Mouse (Mus musculus) bone marrow, adult 2 months (tissue): ENCODE measurements around the gene Itgal. TPM values are rescaled to one million over a fixed set of nuclear protein-coding genes. Genes with fewer than 3 reads are reported as not detected.
"Not testable (repeated sequence)": the region's sequence is repeated elsewhere in the genome, so short reads cannot be mapped to it uniquely, and the experiment has no call there.

ENCODE experiments used
- H3K27ac ChIP-seq: fragments of 200-500 bp; 2 replicates; pipeline ENCODE4 v1.5.1; 2012; ENCODE audit warnings: low read depth, mild to moderate bottlenecking, control low read depth, inconsistent platforms, low read length; ENCODE audit not compliant: control insufficient read depth, poor library complexity, insufficient read depth
- H3K4me1 ChIP-seq: fragments of 200-500 bp; 2 replicates; pipeline ENCODE4 v1.6.1; 2011; ENCODE audit warnings: low read length; ENCODE audit not compliant: control insufficient read depth, insufficient read depth
- H3K4me3 ChIP-seq: fragments of 200-500 bp; replicated peaks from 2 replicates; pipeline ENCODE3; 2011; ENCODE audit warnings: mild to moderate bottlenecking, low read depth, low read length, control low read depth; ENCODE audit not compliant: control insufficient read depth
- CTCF ChIP-seq: fragments of 200-500 bp; IDR thresholded peaks from 2 replicates; pipeline ENCODE4 v1.5.1; 2011; ENCODE audit warnings: low read length, control low read depth; ENCODE audit not compliant: control insufficient read depth, insufficient read depth
- POLR2A ChIP-seq: fragments of 200-500 bp; IDR thresholded peaks from 2 replicates; pipeline ENCODE4 v1.6.1; 2011; ENCODE audit warnings: low read depth, mild to moderate bottlenecking, control low read depth, low read length, borderline replicate concordance; ENCODE audit not compliant: control insufficient read depth
- whole genome bisulfite sequencing: fragments of 180-500 bp; shearing (Covaris S2); methylation state at CpG from one replicate; pipeline ENCODE4 v1.1.7; 2018; 5-methylcytosine and 5-hydroxymethylcytosine counted together
- polyA plus RNA-seq: library from polyadenylated mRNA; stranded (reverse); fragments of >200 nt; gene quantifications from 2 replicates; pipeline ENCODE4 v1.2.4, GENCODE M21; 2011; ENCODE audit warnings: low replicate concordance; ENCODE audit not compliant: missing spikeins, insufficient read depth, insufficient read length

The Itgal gene
- polyA plus RNA-seq, 1 experiment: 51.9 TPM

- Histone ChIP-seq H3K4me3 (no peak overlapping the region), H3K4me1 (no peaks in the 10 kb centered on the region), H3K27ac (no peak overlapping the region)
- 92% methylated on average over 3 of the region's 3 CpGs for WGBS
- TF ChIP-seq POLR2A (no peak), CTCF (no peak)
Observed at GRCm38 (mm10) chr7:127366249-127366648, 70.2 kb downstream of the Itgal start.

- Histone ChIP-seq H3K4me1 (no peaks in the 10 kb centered on the region; the same call in 1 of the 2 replicates), H3K4me3 (no peak overlapping the region), H3K27ac (no peak overlapping the region)
- WGBS: 50% methylated on average over 2 of the region's 2 CpGs
- no peak for TF ChIP-seq CTCF
- TF ChIP-seq POLR2A: no peak
Observed at GRCm38 (mm10) chr7:127371213-127371612, 75.2 kb downstream of the Itgal start.

GRCm38 (mm10) chr7:127371870-127372269 is 75.8 kb downstream of the Itgal start:
- not testable (repeated sequence) for H3K27ac ChIP-seq, H3K4me3 ChIP-seq, H3K4me1 ChIP-seq
- WGBS: 87% methylated on average over 3 of the region's 3 CpGs

- peak within 1 kb of the TSS; percentile 96 for H3K4me3 ChIP-seq
- H3K4me1 ChIP-seq: not testable (repeated sequence)
- TF ChIP-seq CTCF: peak; percentile 68
- peak within 1 kb of the TSS; percentile 28 for H3K27ac ChIP-seq
- under 1% methylated on average over 49 of the region's 49 CpGs for whole genome bisulfite sequencing
Observed at GRCm38 (mm10) chr7:127375271-127376245, 79.5 kb downstream of the Itgal start, which contains the start of gene Zfp747. Gene Zfp747, minus strand, starts transcription at chr7:127376050.

GRCm38 (mm10) chr7:127378310-127378921 is 82.4 kb downstream of the Itgal start:
- TF ChIP-seq CTCF: no peak
- no peak for TF ChIP-seq POLR2A
- no peaks in the 10 kb centered on the region; the same call in 1 of the 2 replicates for H3K4me1 ChIP-seq
- H3K4me3 ChIP-seq: no peak overlapping the region
- 40% methylated on average over 6 of the region's 6 CpGs for WGBS
- H3K27ac ChIP-seq: no peak overlapping the region

Other genes starting within 250 kb of the Itgal start
- gene Zg16, start 208.9 kb upstream of the Itgal start, polyA plus RNA-seq: 3.1 TPM in 1 of 2 replicates, not detected in the other
- 13.6 and 36.8 TPM in 2 replicates for gene AI467606, start 204.9 kb upstream of the Itgal start, polyA plus RNA-seq
- 1.4 and 10.6 TPM in 2 replicates for gene Qprt, start 174.0 kb upstream of the Itgal start, polyA plus RNA-seq
- 29.7 and 49.2 TPM in 2 replicates for gene Spn, start 158.4 kb upstream of the Itgal start, polyA plus RNA-seq
- gene Cd2bp2, start 100.2 kb upstream of the Itgal start, polyA plus RNA-seq: 46.6 and 64.1 TPM in 2 replicates
- 53.6 and 84.9 TPM in 2 replicates for gene Tbc1d10b, start 87.8 kb upstream of the Itgal start, polyA plus RNA-seq
- gene Mylpf, start 87.4 kb upstream of the Itgal start, polyA plus RNA-seq: 32.2 and 126 TPM in 2 replicates
- gene Zfp553, start 63.2 kb upstream of the Itgal start, polyA plus RNA-seq: 2.6 and 6.6 TPM in 2 replicates
- gene Sept1, start 63.1 kb upstream of the Itgal start, polyA plus RNA-seq: 76.8 and 153 TPM in 2 replicates
- 10.6 and 13.1 TPM in 2 replicates for gene Zfp771, start 52.0 kb upstream of the Itgal start, polyA plus RNA-seq
- gene Dctpp1, start 35.6 kb upstream of the Itgal start, polyA plus RNA-seq: 23.2 and 50.6 TPM in 2 replicates
- 28.4 and 64.7 TPM in 2 replicates for gene Sephs2, start 22.2 kb upstream of the Itgal start, polyA plus RNA-seq
- gene Zfp768, start 49.3 kb downstream of the Itgal start, polyA plus RNA-seq: 2.9 and 5.1 TPM in 2 replicates
- 2.8 and 3.9 TPM in 2 replicates for gene Zfp747, start 79.8 kb downstream of the Itgal start, polyA plus RNA-seq
- gene 9130019O22Rik, start 90.9 kb downstream of the Itgal start, polyA plus RNA-seq: 1.2 and 2.4 TPM in 2 replicates
- 0.65 and 1.9 TPM in 2 replicates for gene E430018J23Rik, start 97.4 kb downstream of the Itgal start, polyA plus RNA-seq
- 2.1 and 2.5 TPM in 2 replicates for gene Zfp764, start 110.6 kb downstream of the Itgal start, polyA plus RNA-seq
- 20.9 and 21.4 TPM in 2 replicates for gene Zfp688, start 125.8 kb downstream of the Itgal start, polyA plus RNA-seq
- gene Zfp689, start 152.9 kb downstream of the Itgal start, polyA plus RNA-seq: 2.0 and 3.1 TPM in 2 replicates
- 70.4 and 119 TPM in 2 replicates for gene Prr14, start 163.4 kb downstream of the Itgal start, polyA plus RNA-seq
- 44.9 and 98.7 TPM in 2 replicates for gene Fbrs, start 182.9 kb downstream of the Itgal start, polyA plus RNA-seq
- 44.3 and 98.5 TPM in 2 replicates for gene Srcap, start 215.7 kb downstream of the Itgal start, polyA plus RNA-seq
- gene Gm42715, start 223.3 kb downstream of the Itgal start, polyA plus RNA-seq: 5.3 and 7.8 TPM in 2 replicates